Mouse (Mus musculus): ENCODE results near the gene AI661453.

Gene AI661453

GRCm38 (mm10) chr17:47441296-47442051 is 5.1 kb downstream of the AI661453 start:
- no peak for DNase-seq (ENCODE audit: low read depth)

- no peak for DNase-seq (ENCODE audit: low read depth)
Observed at GRCm38 (mm10) chr17:47442271-47442670, 5.9 kb downstream of the AI661453 start.

GRCm38 (mm10) chr17:47444113-47444512 is 7.7 kb downstream of the AI661453 start:
- no peak for DNase-seq (ENCODE audit: low read depth)

GRCm38 (mm10) chr17:47445518-47445917 is 9.1 kb downstream of the AI661453 start:
- no peak for DNase-seq (ENCODE audit: low read depth)

- DNase-seq (ENCODE audit: low read depth), result no peak
Observed at GRCm38 (mm10) chr17:47446025-47446424, 9.6 kb downstream of the AI661453 start.

- DNase-seq (ENCODE audit: low read depth), result no peak
Observed at GRCm38 (mm10) chr17:47446561-47446960, 10.1 kb downstream of the AI661453 start.

GRCm38 (mm10) chr17:47448523-47449372 is 12.3 kb downstream of the AI661453 start:
- DNase-seq (ENCODE audit: low read depth), result no peak

- DNase-seq (ENCODE audit: low read depth), result no peak
Observed at GRCm38 (mm10) chr17:47449432-47449831, 13.0 kb downstream of the AI661453 start.

- DNase-seq (ENCODE audit: low read depth), result no peak
Observed at GRCm38 (mm10) chr17:47450239-47450638, 13.8 kb downstream of the AI661453 start.

GRCm38 (mm10) chr17:47450880-47451565 is 14.6 kb downstream of the AI661453 start:
- no peak for DNase-seq (ENCODE audit: low read depth)

- no peak for DNase-seq (ENCODE audit: low read depth)
Observed at GRCm38 (mm10) chr17:47452886-47453285, 16.5 kb downstream of the AI661453 start.

GRCm38 (mm10) chr17:47454675-47455074 is 18.3 kb downstream of the AI661453 start:
- DNase-seq (ENCODE audit: low read depth), result no peak

GRCm38 (mm10) chr17:47458310-47458709 is 21.9 kb downstream of the AI661453 start:
- DNase-seq (ENCODE audit: low read depth), result no peak

- DNase-seq (ENCODE audit: low read depth), result no peak
Observed at GRCm38 (mm10) chr17:47458936-47459335, 22.5 kb downstream of the AI661453 start.

- no peak for DNase-seq (ENCODE audit: low read depth)
Observed at GRCm38 (mm10) chr17:47459341-47459919, 23.0 kb downstream of the AI661453 start.

GRCm38 (mm10) chr17:47461688-47462087 is 25.3 kb downstream of the AI661453 start:
- DNase-seq (ENCODE audit: low read depth), result no peak

- DNase-seq (ENCODE audit: low read depth), result no peak
Observed at GRCm38 (mm10) chr17:47462209-47462608, 25.8 kb downstream of the AI661453 start.

- DNase-seq (ENCODE audit: low read depth), result no peak
Observed at GRCm38 (mm10) chr17:47462728-47463388, 26.4 kb downstream of the AI661453 start.

- DNase-seq (ENCODE audit: low read depth), result no peak
Observed at GRCm38 (mm10) chr17:47464248-47464965, 28.0 kb downstream of the AI661453 start.

- DNase-seq (ENCODE audit: low read depth), result no peak
Observed at GRCm38 (mm10) chr17:47465016-47465415, 28.6 kb downstream of the AI661453 start.

- no peak for DNase-seq (ENCODE audit: low read depth)
Observed at GRCm38 (mm10) chr17:47466284-47466683, 29.9 kb downstream of the AI661453 start.
